Mouse (Mus musculus) E14TG2a.4 (cell line): ENCODE measurements around the gene Nacc1.

ENCODE experiments used
- CTCF ChIP-seq: conservative IDR thresholded peaks from 2 replicates; pipeline ENCODE4 v1.5.1; 2014; ENCODE audit warnings: low read length
- POU5F1 ChIP-seq: IDR thresholded peaks from 2 replicates; pipeline ENCODE4 v1.6.1; 2014; ENCODE audit warnings: low read length, borderline replicate concordance

- TF ChIP-seq CTCF (no peak), POU5F1 (no peak)
Measured at GRCm38 (mm10) chr8:84686191-84687002, 1.3 kb downstream of the Nacc1 start, which contains the start of gene Trmt1.
